Mouse (Mus musculus): ENCODE data around the gene Foxj1. TPM values are rescaled to one million over a fixed set of nuclear protein-coding genes. Genes with fewer than 3 reads are reported as not detected.

Foxj1 gene
- polyA plus RNA-seq, 1 experiment from 2014 or later = 16.2 TPM

GRCm38 (mm10) chr11:116296191-116296734 lies 38.9 kb downstream of the Foxj1 start:
- Histone ChIP-seq H3K4me1 (replicated peaks; ENCODE audit: control insufficient read depth, insufficient read depth, low read length) (no peaks in the 10 kb centered on the region), H3K27me3 (ENCODE audit: control insufficient read depth, insufficient read depth, low read length) (no peaks in the 10 kb centered on the region), H3K4me3 (replicated peaks; ENCODE audit: low read length) (no peak overlapping the region), H3K4me2 (replicated peaks) (no peak overlapping the region), H3K9ac (no peak overlapping the region), H3K27ac (no peak overlapping the region), H3K36me3 (replicated peaks; ENCODE audit: control insufficient read depth, insufficient read depth) (peaks cover 98% of the 10 kb centered on the region), H3K9me3 (ENCODE audit: control insufficient read depth, low read length) (no peaks in the 10 kb centered on the region)
- 86% methylated on average over 8 of the region's 8 CpGs for WGBS
- no peak for DNase-seq (ENCODE audit: low spot score)
- no peak for ATAC-seq (ENCODE audit: low FRiP score)

DNA sequence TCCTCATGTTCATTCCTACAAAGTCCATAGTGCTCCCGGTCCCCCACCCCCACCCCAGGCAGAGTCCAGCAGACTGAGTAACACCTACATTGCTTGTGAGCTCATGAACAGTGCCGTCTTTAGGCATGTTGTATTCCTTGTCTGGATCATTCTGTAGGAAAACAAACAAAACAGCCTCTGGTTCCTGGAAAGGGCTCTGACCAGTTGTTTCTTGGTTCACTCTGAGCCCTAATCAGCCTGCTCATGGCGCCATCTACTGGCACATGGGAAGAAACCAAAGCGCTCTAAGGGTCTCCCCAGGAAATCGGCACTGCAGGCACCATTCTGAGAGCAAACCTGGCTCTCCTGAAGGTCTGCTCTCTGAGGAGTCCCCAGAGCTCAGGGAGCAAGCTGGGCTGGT lies 40.9 kb downstream of the Foxj1 start:
- Histone ChIP-seq H3K9ac (no peak overlapping the region), H3K27me3 (ENCODE audit: control insufficient read depth, insufficient read depth, low read length) (no peaks in the 10 kb centered on the region), H3K27ac (no peak overlapping the region), H3K36me3 (replicated peaks; ENCODE audit: control insufficient read depth, insufficient read depth) (peaks cover 98% of the 10 kb centered on the region), H3K9me3 (ENCODE audit: control insufficient read depth, low read length) (no peaks in the 10 kb centered on the region), H3K4me3 (replicated peaks; ENCODE audit: low read length) (no peak overlapping the region), H3K4me1 (replicated peaks; ENCODE audit: control insufficient read depth, insufficient read depth, low read length) (no peaks in the 10 kb centered on the region), H3K4me2 (replicated peaks) (no peak overlapping the region)
- WGBS = 36% methylated on average over 5 of the region's 5 CpGs
- DNase-seq (ENCODE audit: low spot score) (peak; percentile 77), ATAC-seq (ENCODE audit: low FRiP score) (no peak)

GRCm38 (mm10) chr11:116293538-116294137 lies 41.6 kb downstream of the Foxj1 start:
- 82% methylated on average over 12 of the region's 12 CpGs for WGBS
- Histone ChIP-seq H3K36me3 (replicated peaks; ENCODE audit: control insufficient read depth, insufficient read depth) (peaks cover 99% of the 10 kb centered on the region), H3K4me1 (replicated peaks; ENCODE audit: control insufficient read depth, insufficient read depth, low read length) (no peaks in the 10 kb centered on the region), H3K9me3 (ENCODE audit: control insufficient read depth, low read length) (no peaks in the 10 kb centered on the region), H3K9ac (no peak overlapping the region), H3K4me3 (replicated peaks; ENCODE audit: low read length) (no peak overlapping the region), H3K4me2 (replicated peaks) (no peak overlapping the region), H3K27me3 (ENCODE audit: control insufficient read depth, insufficient read depth, low read length) (no peaks in the 10 kb centered on the region), H3K27ac (no peak overlapping the region)
- ATAC-seq (ENCODE audit: low FRiP score) (no peak), DNase-seq (ENCODE audit: low spot score) (no peak)

GRCm38 (mm10) chr11:116292401-116292800 lies 42.8 kb downstream of the Foxj1 start:
- ATAC-seq (ENCODE audit: low FRiP score) (no peak), DNase-seq (ENCODE audit: low spot score) (no peak)
- Histone ChIP-seq H3K36me3 (replicated peaks; ENCODE audit: control insufficient read depth, insufficient read depth) (peaks cover 100% of the 10 kb centered on the region), H3K9me3 (ENCODE audit: control insufficient read depth, low read length) (no peaks in the 10 kb centered on the region), H3K27ac (no peak overlapping the region), H3K9ac (no peak overlapping the region), H3K4me2 (replicated peaks) (no peak overlapping the region), H3K27me3 (ENCODE audit: control insufficient read depth, insufficient read depth, low read length) (no peaks in the 10 kb centered on the region), H3K4me3 (replicated peaks; ENCODE audit: low read length) (no peak overlapping the region), H3K4me1 (replicated peaks; ENCODE audit: control insufficient read depth, insufficient read depth, low read length) (no peaks in the 10 kb centered on the region)
- WGBS = 94% methylated on average over 13 of the region's 13 CpGs

- Histone ChIP-seq H3K27me3 (ENCODE audit: control insufficient read depth, insufficient read depth, low read length) (0 out of 2 replicates have a peak, but pooled peaks cover 3% of the 10 kb centered on the region), H3K36me3 (replicated peaks; ENCODE audit: control insufficient read depth, insufficient read depth) (peaks cover 85% of the 10 kb centered on the region), H3K4me2 (replicated peaks) (no peak overlapping the region), H3K4me1 (replicated peaks; ENCODE audit: control insufficient read depth, insufficient read depth, low read length) (no peaks in the 10 kb centered on the region), H3K9ac (no peak overlapping the region), H3K9me3 (ENCODE audit: control insufficient read depth, low read length) (no peaks in the 10 kb centered on the region), H3K4me3 (replicated peaks; ENCODE audit: low read length) (no peak overlapping the region), H3K27ac (no peak overlapping the region)
- WGBS = 83% methylated on average over 8 of the region's 8 CpGs
- ATAC-seq (ENCODE audit: low FRiP score) (no peak), DNase-seq (ENCODE audit: low spot score) (no peak)
These were observed 44.6 kb downstream of the Foxj1 start for GRCm38 (mm10) chr11:116290556-116290955.

DNA sequence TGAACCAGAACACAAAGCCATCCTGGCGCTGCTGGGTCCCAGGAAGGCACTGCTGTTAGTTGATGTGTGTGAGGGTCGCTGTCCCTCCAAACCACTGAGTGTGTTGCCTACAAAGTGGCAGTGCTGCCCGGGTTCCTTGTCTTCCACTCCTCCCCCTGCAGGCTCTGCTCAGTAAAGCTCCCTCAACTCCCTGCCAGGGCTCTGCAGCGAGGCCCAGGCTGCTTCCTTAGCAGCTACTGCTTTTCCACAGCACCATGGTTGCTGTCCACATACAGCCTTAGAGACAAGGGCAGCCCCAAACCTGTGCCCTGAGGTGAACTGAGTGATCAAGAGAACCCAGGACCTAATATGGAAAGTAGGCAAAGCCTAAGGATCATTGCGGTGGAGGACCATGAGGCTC lies 47.8 kb downstream of the Foxj1 start:
- H3K4me1 ChIP-seq (replicated peaks; ENCODE audit: control insufficient read depth, insufficient read depth, low read length) = no peaks in the 10 kb centered on the region
- H3K36me3 ChIP-seq (replicated peaks; ENCODE audit: control insufficient read depth, insufficient read depth) = peaks cover 53% of the 10 kb centered on the region
- H3K27ac ChIP-seq = no peak overlapping the region
- no peak overlapping the region for H3K4me3 ChIP-seq (replicated peaks; ENCODE audit: low read length)
- DNase-seq (ENCODE audit: low spot score) (no peak), ATAC-seq (ENCODE audit: low FRiP score) (no peak)
- no peak overlapping the region for H3K4me2 ChIP-seq (replicated peaks)
- WGBS = 74% methylated on average over 5 of the region's 5 CpGs
- no peaks in the 10 kb centered on the region for H3K9me3 ChIP-seq (ENCODE audit: control insufficient read depth, low read length)
- H3K9ac ChIP-seq = no peak overlapping the region
- H3K27me3 ChIP-seq (ENCODE audit: control insufficient read depth, insufficient read depth, low read length) = peaks cover 31% of the 10 kb centered on the region

GRCm38 (mm10) chr11:116285770-116286191 lies 49.4 kb downstream of the Foxj1 start:
- no peak overlapping the region for H3K4me3 ChIP-seq (replicated peaks; ENCODE audit: low read length)
- peaks cover 38% of the 10 kb centered on the region for H3K36me3 ChIP-seq (replicated peaks; ENCODE audit: control insufficient read depth, insufficient read depth)
- ATAC-seq (ENCODE audit: low FRiP score) = no peak; the same call in 1 of the 2 replicates
- H3K4me2 ChIP-seq (replicated peaks) = no peak overlapping the region
- 0 out of 2 replicates have a peak overlapping the region, but pooled peaks have one; percentile 5 for H3K27ac ChIP-seq
- H3K4me1 ChIP-seq (replicated peaks; ENCODE audit: control insufficient read depth, insufficient read depth, low read length) = peaks cover 9% of the 10 kb centered on the region
- H3K9me3 ChIP-seq (ENCODE audit: control insufficient read depth, low read length) = no peaks in the 10 kb centered on the region
- no peak for DNase-seq (ENCODE audit: low spot score)
- whole genome bisulfite sequencing = 55% methylated on average over 7 of the region's 7 CpGs
- no peak overlapping the region for H3K9ac ChIP-seq
- H3K27me3 ChIP-seq (ENCODE audit: control insufficient read depth, insufficient read depth, low read length) = peaks cover 47% of the 10 kb centered on the region

GRCm38 (mm10) chr11:116283982-116284381 lies 51.2 kb downstream of the Foxj1 start:
- Histone ChIP-seq H3K27ac (no peak overlapping the region), H3K9ac (no peak overlapping the region), H3K4me2 (replicated peaks) (no peak overlapping the region), H3K4me1 (replicated peaks; ENCODE audit: control insufficient read depth, insufficient read depth, low read length) (peaks cover 9% of the 10 kb centered on the region), H3K9me3 (ENCODE audit: control insufficient read depth, low read length) (no peaks in the 10 kb centered on the region), H3K4me3 (replicated peaks; ENCODE audit: low read length) (no peak overlapping the region), H3K36me3 (replicated peaks; ENCODE audit: control insufficient read depth, insufficient read depth) (peaks cover 20% of the 10 kb centered on the region), H3K27me3 (ENCODE audit: control insufficient read depth, insufficient read depth, low read length) (peaks cover 59% of the 10 kb centered on the region)
- 68% methylated on average over 6 of the region's 6 CpGs for WGBS
- ATAC-seq (ENCODE audit: low FRiP score) (no peak), DNase-seq (ENCODE audit: low spot score) (no peak)

DNA sequence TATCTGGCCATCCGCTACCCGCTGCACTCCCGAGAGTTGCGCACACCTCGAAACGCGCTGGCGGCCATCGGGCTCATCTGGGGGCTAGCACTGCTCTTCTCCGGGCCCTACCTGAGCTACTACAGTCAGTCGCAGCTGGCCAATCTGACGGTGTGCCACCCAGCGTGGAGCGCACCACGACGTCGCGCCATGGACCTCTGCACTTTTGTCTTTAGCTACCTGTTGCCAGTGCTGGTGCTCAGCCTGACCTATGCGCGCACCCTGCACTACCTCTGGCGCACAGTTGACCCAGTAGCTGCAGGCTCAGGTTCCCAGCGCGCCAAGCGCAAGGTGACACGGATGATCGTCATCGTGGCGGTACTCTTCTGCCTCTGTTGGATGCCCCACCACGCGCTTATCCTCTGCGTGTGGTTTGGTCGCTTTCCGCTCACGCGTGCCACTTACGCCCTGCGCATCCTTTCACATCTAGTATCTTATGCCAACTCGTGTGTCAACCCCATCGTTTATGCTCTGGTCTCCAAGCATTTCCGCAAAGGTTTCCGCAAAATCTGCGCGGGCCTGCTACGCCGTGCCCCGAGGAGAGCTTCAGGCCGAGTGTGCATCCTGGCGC lies 52.2 kb downstream of the Foxj1 start:
- no peaks in the 10 kb centered on the region for H3K9me3 ChIP-seq (ENCODE audit: control insufficient read depth, low read length)
- H3K4me2 ChIP-seq (replicated peaks) = no peak overlapping the region
- no peak overlapping the region for H3K27ac ChIP-seq
- no peak overlapping the region for H3K4me3 ChIP-seq (replicated peaks; ENCODE audit: low read length)
- H3K27me3 ChIP-seq (ENCODE audit: control insufficient read depth, insufficient read depth, low read length) = peaks cover 59% of the 10 kb centered on the region
- no peak for DNase-seq (ENCODE audit: low spot score)
- WGBS = 15% methylated on average over 48 of the region's 48 CpGs
- peaks cover 9% of the 10 kb centered on the region for H3K4me1 ChIP-seq (replicated peaks; ENCODE audit: control insufficient read depth, insufficient read depth, low read length)
- H3K36me3 ChIP-seq (replicated peaks; ENCODE audit: control insufficient read depth, insufficient read depth) = peaks cover 10% of the 10 kb centered on the region
- H3K9ac ChIP-seq = no peak overlapping the region
- peak; percentile 45; the same call in 1 of the 2 replicates for ATAC-seq (ENCODE audit: low FRiP score)
